Comparison of ENCODE assay signal across 31 mouse cellular contexts in the genomic region with DNA sequence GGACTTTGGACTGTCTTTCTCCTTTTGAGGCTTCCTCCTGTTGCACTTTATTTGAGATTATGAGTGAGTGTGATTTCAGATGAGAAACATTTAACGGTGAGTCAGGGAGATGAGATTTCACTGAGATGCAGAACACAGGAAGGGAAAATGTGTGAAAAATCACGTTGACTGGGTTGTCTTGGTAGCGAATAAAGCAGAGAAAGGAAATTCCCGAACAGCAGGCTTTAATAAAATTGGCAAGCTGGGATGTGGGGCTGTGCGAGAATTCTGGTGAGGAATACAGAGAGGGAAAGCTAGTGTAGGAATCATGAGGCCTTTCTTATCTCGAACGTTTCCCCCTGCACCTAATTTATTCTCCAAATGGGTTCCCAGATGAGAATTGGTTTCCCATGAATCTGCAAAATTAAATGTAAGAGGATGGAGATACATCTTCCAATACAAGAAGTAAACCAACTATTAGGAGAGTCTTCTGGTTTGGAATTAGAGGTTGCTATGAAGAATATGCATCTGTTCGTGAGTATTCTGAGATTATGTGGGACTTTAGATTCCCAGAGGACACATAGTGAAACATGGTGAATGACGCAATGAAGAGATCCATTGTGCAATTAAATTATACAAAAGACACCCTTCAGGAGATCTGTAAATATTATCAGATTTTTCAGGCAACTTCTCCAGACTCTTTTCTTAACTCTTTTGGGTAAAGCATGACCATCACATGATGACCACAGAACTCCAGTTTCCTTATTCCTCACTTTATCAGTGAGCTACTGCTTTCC.
DNase-seq lines count a peak whose midpoint lies in the region; ATAC-seq and TF ChIP-seq lines count a peak whose summit lies in the region.
"Had no signal": no experiment of that assay in that cellular context is flagged by ENCODE, and none has a peak within 500 bp of the region (broad histone marks: within the 10 kb centered on the region; RNA-seq: fewer than 3 reads in every experiment).

No protein-coding gene starts in this region.

- ATAC-seq in forebrain, postnatal 0 days, result peak; percentile 64
- ATAC-seq in forebrain, embryonic 11.5 days (replicated peaks; ENCODE audit: low FRiP score), result no peak
- ATAC-seq in hindbrain, embryonic 16.5 days, result no peak
- ATAC-seq: CD4-positive, CD25-positive, alpha-beta regulatory T cell, adult 4 months; intestine, postnatal 0 days; liver, postnatal 0 days; lung, postnatal 0 days; midbrain, embryonic 15.5 days; Patski had no signal

- H3K27me3 ChIP-seq in forebrain, postnatal 0 days (ENCODE audit: insufficient read depth, low read length), result no peaks in the 10 kb centered on the region
- no peaks in the 10 kb centered on the region for H3K27me3 ChIP-seq in forebrain, embryonic 11.5 days (ENCODE audit: control insufficient read depth, insufficient read depth, low read length)
- H3K27me3 ChIP-seq in limb, embryonic 10.5 days (ENCODE audit: low read depth, poor library complexity, severe bottlenecking), result no peaks in the 10 kb centered on the region
- no peaks in the 10 kb centered on the region for H3K27me3 ChIP-seq in hindbrain, embryonic 16.5 days (replicated peaks; ENCODE audit: control insufficient read depth, insufficient read depth, low read length)
- H3K27me3 ChIP-seq: embryonic facial prominence, embryonic 13.5 days; midbrain, embryonic 15.5 days; neural tube, embryonic 15.5 days; Patski; stomach, embryonic 15.5 days had no signal

- H3K27ac ChIP-seq in forebrain, postnatal 0 days (ENCODE audit: low read depth, low read length), result no peak overlapping the region
- H3K27ac ChIP-seq in forebrain, embryonic 11.5 days (ENCODE audit: low read depth, low read length), result no peak overlapping the region
- no peak overlapping the region for H3K27ac ChIP-seq in limb, embryonic 10.5 days
- no peak overlapping the region for H3K27ac ChIP-seq in hindbrain, embryonic 16.5 days (ENCODE audit: low read depth, low read length)
- H3K27ac ChIP-seq: embryonic facial prominence, embryonic 13.5 days; hindbrain, embryonic 10.5 days; left cerebral cortex, adult 2 months; limb, embryonic 12.5 days; macrophage; midbrain, embryonic 15.5 days; neural tube, embryonic 15.5 days; stomach, embryonic 15.5 days had no signal

- H3K9me3 ChIP-seq in forebrain, postnatal 0 days (ENCODE audit: low read length), result 0 out of 2 replicates have a peak, but pooled peaks cover 5% of the 10 kb centered on the region
- H3K9me3 ChIP-seq in forebrain, embryonic 11.5 days (ENCODE audit: control insufficient read depth, low read length), result peaks cover 3% of the 10 kb centered on the region; the same call in 1 of the 2 replicates
- H3K9me3 ChIP-seq in limb, embryonic 10.5 days (replicated peaks), result 0 out of 2 replicates have a peak, but pooled peaks cover 2% of the 10 kb centered on the region
- peaks cover 5% of the 10 kb centered on the region; the same call in 1 of the 2 replicates for H3K9me3 ChIP-seq in hindbrain, embryonic 16.5 days (ENCODE audit: control insufficient read depth, low read length)
- H3K9me3 ChIP-seq: neural tube, embryonic 15.5 days; stomach, embryonic 15.5 days had no signal

- intact Hi-C loops in left cerebral cortex, postnatal 25 days (cut with DNase I), result loop anchor here (10.0 kb wide), 1 partner anchor 294 kb away; a partner anchor contains a TSS
- intact Hi-C loops in left cerebral cortex, postnatal 4 days (cut with DNase I), result no loop called here

- no peak overlapping the region for H3K4me2 ChIP-seq in forebrain, postnatal 0 days (ENCODE audit: low read depth)
- H3K4me2 ChIP-seq in forebrain, embryonic 11.5 days (ENCODE audit: low read depth, low read length, severe bottlenecking), result no peak overlapping the region
- no peak overlapping the region for H3K4me2 ChIP-seq in hindbrain, embryonic 16.5 days (ENCODE audit: low read length)
- H3K4me2 ChIP-seq: embryonic facial prominence, embryonic 13.5 days; heart, embryonic 11.5 days; limb, embryonic 12.5 days; liver, embryonic 11.5 days; midbrain, embryonic 15.5 days; neural tube, embryonic 15.5 days; stomach, embryonic 15.5 days had no signal

- no peaks in the 10 kb centered on the region for H3K36me3 ChIP-seq in forebrain, postnatal 0 days (ENCODE audit: insufficient read depth)
- no peaks in the 10 kb centered on the region for H3K36me3 ChIP-seq in forebrain, embryonic 11.5 days (ENCODE audit: control insufficient read depth, insufficient read depth, low read length)
- H3K36me3 ChIP-seq in limb, embryonic 10.5 days, result no peaks in the 10 kb centered on the region
- no peaks in the 10 kb centered on the region for H3K36me3 ChIP-seq in hindbrain, embryonic 16.5 days (ENCODE audit: control insufficient read depth, insufficient read depth, low read length)
- H3K36me3 ChIP-seq: embryonic facial prominence, embryonic 13.5 days; hindbrain, embryonic 10.5 days; limb, embryonic 12.5 days; midbrain, embryonic 15.5 days; neural tube, embryonic 15.5 days; stomach, embryonic 15.5 days had no signal

- 0 out of 2 replicates have a peak, but pooled peaks cover 3% of the 10 kb centered on the region for H3K4me1 ChIP-seq in forebrain, postnatal 0 days (ENCODE audit: insufficient read depth)
- no peaks in the 10 kb centered on the region; the same call in 1 of the 2 replicates for H3K4me1 ChIP-seq in forebrain, embryonic 11.5 days (replicated peaks; ENCODE audit: control insufficient read depth, insufficient read depth, low read length)
- H3K4me1 ChIP-seq in limb, embryonic 10.5 days, result peaks cover 6% of the 10 kb centered on the region; the same call in 1 of the 2 replicates
- no peaks in the 10 kb centered on the region for H3K4me1 ChIP-seq in hindbrain, embryonic 16.5 days (ENCODE audit: control insufficient read depth, insufficient read depth, low read depth, low read length)
- H3K4me1 ChIP-seq: embryonic facial prominence, embryonic 13.5 days; hindbrain, embryonic 10.5 days; neural tube, embryonic 15.5 days; stomach, embryonic 15.5 days had no signal

- no peak overlapping the region for H3K9ac ChIP-seq in forebrain, postnatal 0 days
- no peak overlapping the region for H3K9ac ChIP-seq in forebrain, embryonic 11.5 days (ENCODE audit: low read length)
- no peak overlapping the region for H3K9ac ChIP-seq in hindbrain, embryonic 16.5 days (ENCODE audit: low read depth, low read length)
- H3K9ac ChIP-seq: embryonic facial prominence, embryonic 13.5 days; limb, embryonic 12.5 days; liver, postnatal 0 days; midbrain, embryonic 15.5 days; neural tube, embryonic 15.5 days; stomach, embryonic 15.5 days had no signal

- H3K4me3 ChIP-seq in forebrain, postnatal 0 days (ENCODE audit: low read depth, low read length), result no peak overlapping the region
- H3K4me3 ChIP-seq in forebrain, embryonic 11.5 days (ENCODE audit: low read depth, low read length), result no peak overlapping the region
- no peak overlapping the region for H3K4me3 ChIP-seq in limb, embryonic 10.5 days
- H3K4me3 ChIP-seq in hindbrain, embryonic 16.5 days (ENCODE audit: low read length), result no peak overlapping the region
- H3K4me3 ChIP-seq: embryonic facial prominence, embryonic 13.5 days; hindbrain, embryonic 10.5 days; left cerebral cortex, adult 2 months; limb, embryonic 12.5 days; midbrain, embryonic 15.5 days; neural tube, embryonic 15.5 days; stomach, embryonic 15.5 days had no signal

- no peak for TF ChIP-seq CTCF in forebrain, postnatal 0 days (IDR thresholded peaks at IDR 0.05; ENCODE audit: low read depth)

- peak; percentile 50 for DNase-seq in forebrain, postnatal 0 days
- DNase-seq in forebrain, embryonic 11.5 days (ENCODE audit: low spot score), result no peak
- peak; percentile 16 to 67 for DNase-seq in left cerebral cortex, postnatal 25 days (ENCODE audit: low spot score in 2 of 2)
- no peak for DNase-seq in left cerebral cortex, postnatal 4 days
- DNase-seq in brain, adult 2 months (ENCODE audit: low read depth, low spot score), result peak; percentile 71
- peak; percentile 22 for DNase-seq in layer of hippocampus, adult 9-10 months (ENCODE audit: low spot score)
- DNase-seq in limb, embryonic 10.5 days (ENCODE audit: low spot score), result no peak
- DNase-seq: adrenal gland, adult 2 months; cerebellum, adult 18-20 months; cerebellum, postnatal 14 days; embryo, embryonic 11 days; gastrocnemius, postnatal 14 days; kidney, postnatal 25 days; liver, postnatal 0 days; thymus, adult 2 months; thymus, postnatal 4 days had no signal

- WGBS in forebrain, postnatal 0 days, result 60% methylated on average over 9 of the region's 9 CpGs
- WGBS in forebrain, embryonic 11.5 days, result 81% methylated on average over 9 of the region's 9 CpGs
- 84% methylated on average over 9 of the region's 9 CpGs for WGBS in limb, embryonic 10.5 days
- WGBS in hindbrain, embryonic 16.5 days, result 58% methylated on average over 9 of the region's 9 CpGs

Comparison
In these comparisons a context has a peak if more than half of its experiments do, and no peak if none do; other contexts are left out.
1. DNase-seq: peak in forebrain, postnatal 0 days (single experiment), left cerebral cortex, postnatal 25 days (2 of 2), brain, adult 2 months (single experiment) and layer of hippocampus, adult 9-10 months (single experiment); none in forebrain, embryonic 11.5 days (single experiment), left cerebral cortex, postnatal 4 days (single experiment) and limb, embryonic 10.5 days (single experiment).